Mouse (Mus musculus) neural tube, embryonic 15.5 days (tissue): ENCODE data around the gene Marcksl1. TPM values are rescaled to one million over a fixed set of nuclear protein-coding genes. Genes with fewer than 3 reads are reported as not detected.
"Not testable (repeated sequence)": the region's sequence is repeated elsewhere in the genome, so short reads cannot be mapped to it uniquely, and the experiment has no call there.

ENCODE experiments used
- ATAC-seq: fragments of 200-750 bp; cut with Nextera tagmentation; 2 replicates; pipeline ENCODE4 v1.8.0; 2017; ENCODE audit warnings: mild to moderate bottlenecking, moderate TSS enrichment, moderate library complexity; ENCODE audit not compliant: low FRiP score
- H3K27ac ChIP-seq: fragments of 300-500 bp; sonication (generic); replicated peaks from 2 replicates; pipeline ENCODE4 v1.5.1; 2015; ENCODE audit warnings: mild to moderate bottlenecking, inconsistent platforms
- H3K27me3 ChIP-seq: fragments of 300-500 bp; sonication (generic); replicated peaks from 2 replicates; pipeline ENCODE4 v1.6.1; 2015; ENCODE audit warnings: inconsistent platforms
- H3K36me3 ChIP-seq: fragments of 300-500 bp; sonication (generic); 2 replicates; pipeline ENCODE4 v1.6.1; 2015; ENCODE audit warnings: inconsistent platforms
- H3K4me1 ChIP-seq: fragments of 300-500 bp; sonication (generic); 2 replicates; pipeline ENCODE4 v1.6.1; 2015; ENCODE audit warnings: inconsistent platforms
- H3K4me2 ChIP-seq: fragments of 300-500 bp; sonication (generic); 2 replicates; pipeline ENCODE4 v1.6.1; 2015; ENCODE audit warnings: inconsistent platforms, mild to moderate bottlenecking, moderate library complexity
- H3K4me3 ChIP-seq: fragments of 300-500 bp; sonication (generic); replicated peaks from 2 replicates; pipeline ENCODE4 v1.5.1; 2015; ENCODE audit warnings: mild to moderate bottlenecking, inconsistent platforms
- H3K9ac ChIP-seq: fragments of 300-500 bp; sonication (generic); replicated peaks from 2 replicates; pipeline ENCODE4 v1.6.1; 2015; ENCODE audit warnings: mild to moderate bottlenecking, inconsistent platforms
- H3K9me3 ChIP-seq: fragments of 300-500 bp; sonication (generic); replicated peaks from 2 replicates; pipeline ENCODE4 v1.6.1; 2016; ENCODE audit warnings: inconsistent platforms
- WGBS: fragments of 180-500 bp; shearing (Covaris S2); methylation state at CpG from one replicate; pipeline ENCODE4 v1.1.7; 2015; ENCODE audit warnings: mixed read lengths; 5-methylcytosine and 5-hydroxymethylcytosine counted together
- polyA plus RNA-seq: library from polyadenylated mRNA; unstranded; fragments of >200 nt; fragmentation: Nextera tagmentation; extraction: Ambion mirVana; gene quantifications from 2 replicates; pipeline ENCODE4 v1.2.1, GENCODE M21; 2015

Marcksl1 gene
- polyA plus RNA-seq, 1 experiment from 2014 or later: 1,675 TPM

DNA sequence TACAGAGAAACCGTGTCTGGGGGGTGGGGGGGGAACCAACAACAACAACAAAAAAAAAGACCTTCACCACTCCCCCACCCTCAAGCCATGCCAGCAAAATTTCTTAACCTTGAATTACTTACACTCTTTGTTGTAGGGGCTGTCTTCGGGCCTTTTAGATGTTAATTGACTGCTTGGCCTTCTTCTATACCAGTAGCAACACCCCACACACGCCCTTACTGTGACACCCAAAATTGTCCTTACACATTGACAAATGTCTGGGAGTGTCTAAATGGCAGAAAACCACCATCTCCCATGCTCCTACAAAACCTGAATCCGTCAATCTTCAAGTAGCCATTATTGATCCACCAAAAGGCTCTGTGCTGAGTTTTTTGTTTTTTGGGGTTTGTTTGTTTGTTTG, 30.7 kb downstream of the Marcksl1 start:
- no peak overlapping the region for H3K4me2 ChIP-seq
- H3K27ac ChIP-seq: no peak overlapping the region
- no peaks in the 10 kb centered on the region for H3K27me3 ChIP-seq
- H3K4me3 ChIP-seq: no peak overlapping the region
- no peaks in the 10 kb centered on the region for H3K9me3 ChIP-seq
- peaks cover 4% of the 10 kb centered on the region; the same call in 1 of the 2 replicates for H3K36me3 ChIP-seq
- H3K9ac ChIP-seq: no peak overlapping the region
- no peak for ATAC-seq
- WGBS: 76% methylated on average over 4 of the region's 4 CpGs
- peaks cover 19% of the 10 kb centered on the region for H3K4me1 ChIP-seq

DNA sequence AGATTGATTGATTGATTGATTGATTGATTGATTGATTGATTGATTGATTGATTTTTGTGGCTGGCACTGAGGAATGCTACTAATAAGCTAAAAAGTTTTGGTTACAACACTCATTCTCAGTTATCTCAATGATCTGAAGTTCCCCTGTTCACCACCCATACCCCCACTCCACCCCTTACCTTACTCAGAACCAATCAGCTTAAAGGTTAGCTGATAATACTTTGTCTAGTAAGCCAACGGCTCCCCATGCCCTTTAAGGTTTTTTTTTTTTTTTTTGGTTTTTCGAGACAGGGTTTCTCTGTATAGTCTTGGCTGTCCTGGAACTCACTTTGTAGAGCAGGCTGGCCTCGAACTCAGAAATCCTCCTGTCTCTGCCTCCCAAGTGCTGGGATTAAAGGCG, 34.2 kb downstream of the Marcksl1 start:
- H3K4me3 ChIP-seq, H3K4me2 ChIP-seq, H3K9me3 ChIP-seq, H3K27ac ChIP-seq, ATAC-seq, H3K4me1 ChIP-seq, H3K36me3 ChIP-seq, H3K9ac ChIP-seq, H3K27me3 ChIP-seq: not testable (repeated sequence)
- 88% methylated on average over 4 of the region's 4 CpGs for WGBS

DNA sequence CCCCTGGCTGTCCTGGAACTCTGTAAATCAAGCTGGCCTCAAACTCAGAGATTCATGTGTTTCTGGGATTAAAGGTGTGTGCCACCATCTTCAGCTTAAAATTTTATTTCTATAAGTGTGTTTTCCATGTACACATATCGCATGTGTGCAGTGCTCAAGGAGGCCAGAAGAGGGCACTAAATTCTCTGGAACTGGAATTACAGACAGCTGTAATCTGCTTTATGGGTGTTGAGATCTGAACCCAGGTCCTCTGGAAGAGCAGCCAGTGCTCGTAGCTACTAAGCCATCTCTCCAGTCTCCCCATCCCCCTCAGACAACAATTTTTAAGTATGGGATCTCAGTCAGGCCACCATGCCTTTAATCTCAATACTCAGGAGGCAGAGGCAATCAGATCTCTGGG, 35.9 kb downstream of the Marcksl1 start:
- Histone ChIP-seq H3K27ac (no peak overlapping the region), H3K4me3 (no peak overlapping the region), H3K9ac (no peak overlapping the region), H3K27me3 (no peaks in the 10 kb centered on the region), H3K4me1 (no peaks in the 10 kb centered on the region), H3K4me2 (no peak overlapping the region), H3K9me3 (no peaks in the 10 kb centered on the region), H3K36me3 (peaks cover 4% of the 10 kb centered on the region; the same call in 1 of the 2 replicates)
- no peak for ATAC-seq
- 94% methylated on average over 2 of the region's 2 CpGs for WGBS

DNA sequence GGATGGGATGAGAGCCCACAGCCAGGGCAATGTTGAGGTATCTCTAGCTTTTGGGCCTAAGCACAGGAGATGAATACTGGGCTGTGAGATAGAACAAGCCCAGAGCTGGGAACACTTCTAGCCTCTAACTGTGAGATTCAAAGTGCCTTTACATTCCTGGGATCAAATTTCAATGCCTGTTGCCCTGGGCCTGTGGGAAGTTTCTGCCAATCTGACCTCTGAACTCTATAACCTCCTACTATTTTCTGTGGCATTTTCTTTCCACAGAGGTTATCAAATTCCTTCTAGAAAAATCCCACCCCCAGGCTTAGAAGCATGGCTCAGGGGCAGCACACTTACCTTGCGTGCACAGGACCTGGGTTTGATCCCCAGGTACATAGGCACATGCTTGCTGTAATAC, 36.9 kb downstream of the Marcksl1 start:
- Histone ChIP-seq H3K27me3 (no peaks in the 10 kb centered on the region), H3K9me3 (no peaks in the 10 kb centered on the region), H3K36me3 (peaks cover 4% of the 10 kb centered on the region; the same call in 1 of the 2 replicates), H3K27ac (no peak overlapping the region), H3K4me1 (peaks cover 8% of the 10 kb centered on the region), H3K9ac (no peak overlapping the region), H3K4me3 (no peak overlapping the region), H3K4me2 (no peak overlapping the region)
- 77% methylated on average over 1 of the region's 1 CpGs for WGBS
- no peak for ATAC-seq

DNA sequence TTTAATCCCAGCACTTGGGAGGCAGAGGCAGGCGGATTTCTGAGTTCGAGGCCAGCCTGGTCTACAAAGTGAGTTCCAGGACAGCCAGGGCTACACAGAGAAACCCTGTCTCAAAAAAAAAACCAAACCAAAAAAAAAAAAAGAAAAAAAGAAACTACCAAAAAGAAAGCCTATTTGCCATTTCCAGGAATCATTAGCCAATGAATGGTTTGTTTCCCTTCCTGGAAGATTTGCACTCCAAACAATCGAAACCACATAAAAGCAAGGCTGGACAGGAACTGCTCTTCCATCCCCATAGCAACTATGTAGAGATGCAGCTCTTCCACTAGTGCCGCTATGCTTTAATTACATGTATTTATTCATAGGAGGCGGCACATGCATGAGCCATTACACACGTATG, 41.1 kb downstream of the Marcksl1 start:
- Histone ChIP-seq H3K4me1 (peaks cover 20% of the 10 kb centered on the region), H3K4me2 (peak overlapping the region; percentile 94), H3K4me3 (peak overlapping the region; percentile 50; the same call in 1 of the 2 replicates)
- H3K36me3 ChIP-seq, H3K9ac ChIP-seq, H3K27me3 ChIP-seq, H3K9me3 ChIP-seq, H3K27ac ChIP-seq, ATAC-seq: not testable (repeated sequence)
- 57% methylated on average over 6 of the region's 6 CpGs for WGBS

DNA sequence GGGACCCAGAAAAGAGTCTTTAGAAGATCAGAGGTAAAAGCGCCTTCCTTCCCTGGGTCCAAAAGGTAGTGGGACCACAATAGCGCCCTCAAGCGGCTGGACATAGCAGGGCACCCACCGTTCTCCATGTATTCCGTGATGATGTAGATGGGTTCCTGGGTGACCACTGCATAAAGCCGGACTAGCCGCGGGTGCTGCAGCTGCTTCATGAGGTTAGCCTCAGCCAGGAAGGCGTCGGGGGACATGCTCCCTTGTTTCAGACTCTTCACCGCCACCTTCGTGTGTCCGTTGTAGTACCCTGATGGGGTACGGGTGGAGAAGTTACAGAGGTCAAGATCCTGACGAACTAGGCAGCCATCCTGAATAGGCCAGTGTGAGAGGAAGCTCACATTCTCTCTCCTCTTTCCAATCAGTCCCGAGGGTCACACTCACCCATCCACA, 42.1 kb downstream of the Marcksl1 start:
- no peaks in the 10 kb centered on the region for H3K9me3 ChIP-seq
- WGBS: 3% methylated on average over 16 of the region's 16 CpGs
- ATAC-seq: peak; percentile 18

DNA sequence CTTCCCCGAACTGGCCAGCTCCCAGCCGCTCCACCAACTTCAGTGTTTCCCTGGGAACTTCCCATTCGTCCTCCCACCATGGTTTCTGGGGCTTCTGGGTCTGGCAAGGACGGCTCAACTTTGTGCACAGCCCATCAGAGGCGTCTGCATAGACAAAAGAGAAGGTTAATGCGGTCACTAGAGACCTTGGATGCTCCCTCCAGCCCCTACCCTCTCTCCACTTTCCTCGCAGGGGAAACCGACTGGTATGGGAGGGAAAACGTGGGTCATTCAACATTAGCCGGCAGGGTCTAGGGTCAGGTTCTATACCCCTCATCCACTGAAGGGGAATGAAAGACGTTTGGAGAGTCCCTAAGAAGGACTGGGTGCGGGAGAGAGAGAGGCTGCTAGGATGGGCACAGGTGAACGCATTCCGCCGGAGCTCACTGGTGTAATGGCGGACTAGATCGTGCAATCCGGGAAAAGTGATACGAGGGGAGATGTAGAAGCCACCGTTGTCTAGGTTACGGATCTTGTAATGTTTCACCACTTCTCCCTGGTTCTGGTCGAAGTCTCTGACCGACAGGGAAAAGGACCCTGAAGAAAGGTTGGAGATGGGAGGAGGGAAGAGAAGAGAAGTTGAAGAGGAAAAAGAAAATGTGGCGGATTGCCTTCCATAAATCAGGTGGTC, 42.6 kb downstream of the Marcksl1 start:
- H3K4me3 ChIP-seq: peak overlapping the region; percentile 50
- ATAC-seq: peak; percentile 84
- H3K4me2 ChIP-seq: peak overlapping the region; percentile 94
- H3K4me1 ChIP-seq: peaks cover 20% of the 10 kb centered on the region
- peak overlapping the region; percentile 84 for H3K27ac ChIP-seq
- H3K36me3 ChIP-seq: no peaks in the 10 kb centered on the region
- H3K9me3 ChIP-seq: no peaks in the 10 kb centered on the region
- no peaks in the 10 kb centered on the region for H3K27me3 ChIP-seq
- WGBS: under 1% methylated on average over 24 of the region's 24 CpGs
- peak overlapping the region; percentile 55 for H3K9ac ChIP-seq

More for the DNA sequence above, 42.1 kb downstream of the Marcksl1 start:
- no peaks in the 10 kb centered on the region for H3K27me3 ChIP-seq
- H3K36me3 ChIP-seq: no peaks in the 10 kb centered on the region
- peak overlapping the region; percentile 50 for H3K4me3 ChIP-seq
- H3K4me2 ChIP-seq: peak overlapping the region; percentile 94
- H3K27ac ChIP-seq: peak overlapping the region; percentile 84
- peaks cover 20% of the 10 kb centered on the region for H3K4me1 ChIP-seq
- peak overlapping the region; percentile 55 for H3K9ac ChIP-seq

DNA sequence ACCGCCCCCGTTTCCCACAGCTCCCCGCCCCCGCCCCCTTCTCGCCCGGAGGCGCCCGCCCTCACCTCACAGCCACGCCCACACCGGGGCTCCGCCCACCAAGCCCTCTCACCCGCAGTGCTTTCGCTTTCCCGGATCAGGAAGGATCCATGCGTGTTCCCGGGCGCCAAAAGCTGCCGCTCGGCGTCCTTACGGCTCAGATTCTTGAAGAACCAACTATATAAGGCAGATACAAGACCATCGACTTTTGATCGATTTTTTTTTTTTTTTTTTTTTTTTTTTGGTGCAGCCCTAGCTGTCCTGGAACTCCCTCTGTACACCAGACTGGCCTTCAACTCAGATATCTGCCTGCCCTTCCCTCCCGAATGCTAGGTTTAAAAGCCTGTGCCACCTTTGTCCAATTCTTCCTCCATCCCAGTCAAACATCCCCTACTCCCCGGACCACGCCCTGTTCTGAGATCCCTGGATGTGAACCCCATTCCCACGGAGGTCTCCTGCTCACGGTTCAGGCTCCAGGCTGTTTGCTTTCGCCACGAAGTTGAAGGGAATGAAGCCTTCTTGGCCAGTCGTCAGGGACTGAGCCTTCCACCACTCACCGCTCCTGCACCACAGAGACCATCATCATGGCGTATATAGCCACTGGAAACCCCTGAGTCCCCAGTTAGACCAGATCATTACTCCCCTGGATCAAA, 43.3 kb downstream of the Marcksl1 start:
- H3K4me3 ChIP-seq: peak overlapping the region; percentile 50
- H3K9ac ChIP-seq: peak overlapping the region; percentile 55
- no peaks in the 10 kb centered on the region for H3K36me3 ChIP-seq
- peak overlapping the region; percentile 84 for H3K27ac ChIP-seq
- WGBS: 8% methylated on average over 32 of the region's 33 CpGs
- no peaks in the 10 kb centered on the region for H3K27me3 ChIP-seq
- no peaks in the 10 kb centered on the region for H3K9me3 ChIP-seq
- peak overlapping the region; percentile 94 for H3K4me2 ChIP-seq
- peaks cover 20% of the 10 kb centered on the region for H3K4me1 ChIP-seq
- peak; percentile 85 for ATAC-seq

DNA sequence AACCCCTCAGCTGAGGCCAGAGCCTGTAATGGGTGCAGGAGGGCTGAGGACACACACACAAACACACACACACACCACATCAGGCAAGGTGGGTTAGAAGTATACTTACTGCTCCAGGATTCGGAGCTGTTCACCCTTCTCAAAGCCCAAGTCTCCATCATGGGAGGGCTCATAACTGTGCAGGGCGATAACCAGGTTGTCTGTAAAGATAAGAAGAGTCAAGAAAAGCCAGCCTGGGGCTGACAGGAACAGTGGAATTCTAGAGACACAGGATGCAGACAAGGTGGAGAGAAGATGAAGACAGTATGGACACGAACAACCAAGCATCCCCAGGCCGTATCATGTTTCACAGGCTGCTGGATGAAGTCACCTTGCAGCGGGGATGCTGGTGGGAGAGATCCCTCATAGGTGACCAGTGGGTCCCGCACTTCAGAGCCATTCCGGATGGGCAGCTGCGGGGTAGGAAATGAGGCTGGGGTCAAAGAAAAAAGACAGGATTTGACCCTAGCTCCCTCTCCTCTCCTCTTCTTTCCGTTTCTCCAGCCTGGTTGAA, 44.0 kb downstream of the Marcksl1 start:
- no peaks in the 10 kb centered on the region for H3K27me3 ChIP-seq
- no peak for ATAC-seq

DNA sequence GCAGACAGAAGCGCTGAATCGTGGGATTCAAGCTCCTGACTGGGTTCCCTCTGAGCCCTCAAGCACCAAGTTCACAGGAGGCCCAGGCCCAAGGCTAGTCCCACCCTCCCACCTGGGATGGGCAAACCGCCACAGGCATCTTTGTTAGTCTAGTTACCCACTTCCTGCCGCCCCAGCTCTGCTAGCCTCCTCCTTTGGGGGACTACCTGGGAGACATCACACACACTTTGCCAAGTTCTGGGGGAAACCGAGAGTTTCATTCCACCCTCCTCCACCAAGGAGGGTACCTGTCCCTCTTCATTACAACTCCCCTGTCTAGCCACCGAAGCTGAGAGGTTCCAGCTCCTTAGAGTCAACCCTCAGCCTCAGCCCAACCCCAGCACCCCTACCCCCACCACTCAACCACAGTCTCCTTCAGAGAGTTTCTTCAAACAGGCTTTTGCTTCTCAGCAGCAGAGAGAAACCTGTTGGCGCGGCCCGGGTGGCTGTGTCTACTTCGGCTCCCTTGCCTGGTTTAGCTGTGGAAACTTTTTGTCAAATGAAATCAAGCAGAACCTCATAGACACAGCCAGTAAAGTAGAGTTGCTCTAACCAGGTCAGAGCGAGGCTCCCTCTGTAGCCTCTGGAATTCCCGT, 45.1 kb downstream of the Marcksl1 start:
- Histone ChIP-seq H3K36me3 (no peaks in the 10 kb centered on the region), H3K9ac (no peak overlapping the region)
- WGBS: 88% methylated on average over 12 of the region's 12 CpGs

More for the DNA sequence above, 44.0 kb downstream of the Marcksl1 start:
- H3K4me1 ChIP-seq: peaks cover 20% of the 10 kb centered on the region
- WGBS: 84% methylated on average over 9 of the region's 9 CpGs
- H3K9ac ChIP-seq: no peak overlapping the region
- H3K27ac ChIP-seq: peak overlapping the region; percentile 84
- no peaks in the 10 kb centered on the region for H3K9me3 ChIP-seq
- peak overlapping the region; percentile 94 for H3K4me2 ChIP-seq
- no peak overlapping the region for H3K4me3 ChIP-seq
- no peaks in the 10 kb centered on the region for H3K36me3 ChIP-seq

DNA sequence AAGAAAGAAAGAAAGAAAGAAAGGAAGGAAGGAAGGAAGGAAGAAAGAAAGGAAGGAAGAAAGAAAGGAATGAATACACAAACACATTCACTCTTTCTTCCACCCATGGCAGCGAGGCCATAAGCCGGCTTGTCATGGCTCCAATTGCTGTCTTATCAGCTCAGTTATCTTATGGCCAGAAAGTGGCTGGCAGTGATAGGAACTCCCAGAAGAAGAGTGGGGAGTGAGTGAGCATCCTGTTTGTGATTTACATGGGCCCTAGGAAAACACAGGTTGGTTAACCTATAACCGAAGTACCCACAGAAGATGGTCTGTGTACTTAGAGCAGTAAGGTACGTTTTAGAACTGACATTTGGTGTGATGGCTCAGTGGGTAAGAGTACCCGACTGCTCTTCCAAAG, 47.8 kb downstream of the Marcksl1 start:
- Histone ChIP-seq H3K4me1 (peaks cover 4% of the 10 kb centered on the region; the same call in 1 of the 2 replicates), H3K27ac (no peak overlapping the region), H3K9ac (no peak overlapping the region), H3K9me3 (no peaks in the 10 kb centered on the region), H3K36me3 (no peaks in the 10 kb centered on the region), H3K4me3 (no peak overlapping the region), H3K4me2 (no peak overlapping the region), H3K27me3 (no peaks in the 10 kb centered on the region)
- 92% methylated on average over 5 of the region's 5 CpGs for WGBS
- ATAC-seq: no peak

More for the DNA sequence above, 45.1 kb downstream of the Marcksl1 start:
- Histone ChIP-seq H3K27ac (no peak overlapping the region), H3K9me3 (no peaks in the 10 kb centered on the region), H3K4me1 (peaks cover 20% of the 10 kb centered on the region), H3K4me3 (no peak overlapping the region), H3K27me3 (no peaks in the 10 kb centered on the region), H3K4me2 (no peak overlapping the region)
- no peak for ATAC-seq
